Mouse (Mus musculus) liver, adult 2 months (tissue): ENCODE results near the gene Kif22.
A peak's percentile ranks its signal among the peaks of the same experiment; 100 is the strongest.

Source experiments
- CTCF ChIP-seq: fragments of 200-500 bp; IDR thresholded peaks from 2 replicates; pipeline ENCODE4 v1.5.1; 2011; ENCODE audit warnings: low read depth, low read length, control low read depth
- POLR2A ChIP-seq: fragments of 200-500 bp; IDR thresholded peaks from 2 replicates; pipeline ENCODE4 v1.6.1; 2011; ENCODE audit warnings: low read length, control low read depth; ENCODE audit not compliant: insufficient read depth; ENCODE audit errors: extremely low read depth

GRCm38 (mm10) chr7:127025556-127026160, 16.6 kb downstream of the Kif22 start:
- TF ChIP-seq CTCF (no peak), POLR2A (0 out of 2 replicates have a peak, but pooled peaks have one; percentile 1)
